Mouse (Mus musculus) heart, embryonic 16.5 days (tissue): Measurements from ENCODE around the gene Trpt1. TPM values are rescaled to one million over a fixed set of nuclear protein-coding genes. Genes with fewer than 3 reads are reported as not detected.

Source experiments
- ATAC-seq: fragments of 200-750 bp; cut with Nextera tagmentation; replicated peaks from 2 replicates; pipeline ENCODE4 v1.8.0; 2017; ENCODE audit warnings: moderate number of reproducible peaks; ENCODE audit not compliant: insufficient read depth, low FRiP score; ENCODE audit errors: extremely low read depth
- H3K27ac ChIP-seq: fragments of 300-500 bp; sonication (generic); 2 replicates; pipeline ENCODE4 v1.5.1; 2014; ENCODE audit warnings: mild to moderate bottlenecking, low read length, control low read depth, moderate library complexity
- H3K27me3 ChIP-seq: fragments of 300-500 bp; sonication (generic); 2 replicates; pipeline ENCODE4 v1.6.1; 2014; ENCODE audit warnings: low read length, mixed read lengths; ENCODE audit not compliant: control insufficient read depth, insufficient read depth
- H3K36me3 ChIP-seq: fragments of 300-500 bp; sonication (generic); 2 replicates; pipeline ENCODE4 v1.6.1; 2014; ENCODE audit not compliant: control insufficient read depth, insufficient read depth
- H3K4me1 ChIP-seq: fragments of 300-500 bp; sonication (generic); 2 replicates; pipeline ENCODE4 v1.6.1; 2014; ENCODE audit warnings: low read length, mixed read lengths; ENCODE audit not compliant: control insufficient read depth, insufficient read depth
- H3K4me2 ChIP-seq: fragments of 300-500 bp; sonication (generic); 2 replicates; pipeline ENCODE4 v1.6.1; 2014; ENCODE audit warnings: low read depth, mild to moderate bottlenecking, control low read depth, low read length
- H3K4me3 ChIP-seq: fragments of 300-500 bp; sonication (generic); 2 replicates; pipeline ENCODE4 v1.5.1; 2014; ENCODE audit warnings: mild to moderate bottlenecking, control low read depth, low read length
- H3K9ac ChIP-seq: fragments of 300-500 bp; sonication (generic); 2 replicates; pipeline ENCODE4 v1.6.1; 2014; ENCODE audit warnings: low read length, control low read depth
- H3K9me3 ChIP-seq: fragments of 300-500 bp; sonication (generic); replicated peaks from 2 replicates; pipeline ENCODE4 v1.6.1; 2016; ENCODE audit warnings: low read length; ENCODE audit not compliant: control insufficient read depth
- WGBS: fragments of 180-500 bp; shearing (Covaris S2); extraction: QIAGEN DNeasy Blood & Tissue Kit; methylation state at CpG from one replicate; pipeline ENCODE4 v1.1.7; 2014; 5-methylcytosine and 5-hydroxymethylcytosine counted together
- polyA plus RNA-seq: library from polyadenylated mRNA; unstranded; fragments of >200 nt; fragmentation: Nextera tagmentation; extraction: Ambion mirVana; gene quantifications from 2 replicates; pipeline ENCODE4 v1.2.1, GENCODE M21; 2015

The Trpt1 gene
- polyA plus RNA-seq, 1 experiment from 2014 or later, result 17.0 TPM

GRCm38 (mm10) chr19:6997721-6998290 is 1.9 kb downstream of the Trpt1 start:
- H3K27me3 ChIP-seq, result no peaks in the 10 kb centered on the region
- no peak overlapping the region for H3K4me2 ChIP-seq
- ATAC-seq, result no peak
- H3K36me3 ChIP-seq, result peaks cover 26% of the 10 kb centered on the region
- H3K4me1 ChIP-seq, result peaks cover 32% of the 10 kb centered on the region
- H3K9ac ChIP-seq, result no peak overlapping the region
- no peak overlapping the region for H3K27ac ChIP-seq
- WGBS, result 84% methylated on average over 9 of the region's 9 CpGs
- no peak overlapping the region for H3K4me3 ChIP-seq
- no peaks in the 10 kb centered on the region for H3K9me3 ChIP-seq

- no peak for ATAC-seq
- Histone ChIP-seq H3K4me2 (no peak overlapping the region), H3K27ac (no peak overlapping the region), H3K4me1 (peaks cover 25% of the 10 kb centered on the region), H3K9ac (no peak overlapping the region), H3K27me3 (no peaks in the 10 kb centered on the region), H3K4me3 (no peak overlapping the region), H3K36me3 (peaks cover 26% of the 10 kb centered on the region), H3K9me3 (no peaks in the 10 kb centered on the region)
- 93% methylated on average over 19 of the region's 19 CpGs for WGBS
Measured at GRCm38 (mm10) chr19:6999360-7000063, 3.6 kb downstream of the Trpt1 start.

- no peak overlapping the region for H3K27ac ChIP-seq
- no peak overlapping the region for H3K4me3 ChIP-seq
- WGBS, result 76% methylated on average over 9 of the region's 9 CpGs
- H3K4me1 ChIP-seq, result no peaks in the 10 kb centered on the region
- no peaks in the 10 kb centered on the region for H3K9me3 ChIP-seq
- H3K9ac ChIP-seq, result no peak overlapping the region
- H3K36me3 ChIP-seq, result no peaks in the 10 kb centered on the region
- no peak for ATAC-seq
- H3K4me2 ChIP-seq, result no peak overlapping the region
- no peaks in the 10 kb centered on the region for H3K27me3 ChIP-seq
Measured at GRCm38 (mm10) chr19:7006892-7007593, 11.1 kb downstream of the Trpt1 start.

DNA sequence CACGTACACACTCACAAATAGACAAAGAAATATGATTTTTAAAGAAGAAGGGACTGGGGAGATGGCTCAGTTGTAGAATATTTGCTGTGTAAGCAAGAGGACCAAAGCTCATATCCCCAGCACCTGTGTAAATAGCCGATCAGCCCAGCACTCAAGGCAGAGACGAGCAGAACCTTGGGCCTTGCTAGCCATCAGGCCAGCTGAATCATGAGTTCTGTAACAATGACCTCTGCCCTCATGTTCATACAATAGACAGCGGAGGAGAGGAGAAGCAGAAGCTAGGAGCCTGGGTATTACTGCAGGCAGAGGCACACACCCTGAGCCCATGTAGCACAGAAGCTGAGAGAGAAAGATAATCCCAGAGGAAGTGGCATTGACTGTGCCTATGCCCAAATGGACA is 16.5 kb downstream of the Trpt1 start:
- no peak for ATAC-seq
- WGBS, result 78% methylated on average over 4 of the region's 4 CpGs

GRCm38 (mm10) chr19:7013984-7014383 is 18.1 kb downstream of the Trpt1 start:
- no peak overlapping the region for H3K4me3 ChIP-seq
- no peak for ATAC-seq
- H3K4me2 ChIP-seq, result no peak overlapping the region
- 87% methylated on average over 9 of the region's 9 CpGs for WGBS
- no peak overlapping the region for H3K9ac ChIP-seq
- H3K36me3 ChIP-seq, result no peaks in the 10 kb centered on the region
- no peak overlapping the region for H3K27ac ChIP-seq
- H3K27me3 ChIP-seq, result no peaks in the 10 kb centered on the region
- H3K4me1 ChIP-seq, result peaks cover 6% of the 10 kb centered on the region; the same call in 1 of the 2 replicates
- no peaks in the 10 kb centered on the region for H3K9me3 ChIP-seq

More for the DNA sequence above, 16.5 kb downstream of the Trpt1 start:
- H3K36me3 ChIP-seq, result no peaks in the 10 kb centered on the region
- no peaks in the 10 kb centered on the region for H3K27me3 ChIP-seq
- no peak overlapping the region for H3K4me2 ChIP-seq
- no peak overlapping the region for H3K27ac ChIP-seq
- no peaks in the 10 kb centered on the region for H3K9me3 ChIP-seq
- H3K4me3 ChIP-seq, result no peak overlapping the region
- no peaks in the 10 kb centered on the region for H3K4me1 ChIP-seq
- H3K9ac ChIP-seq, result no peak overlapping the region

DNA sequence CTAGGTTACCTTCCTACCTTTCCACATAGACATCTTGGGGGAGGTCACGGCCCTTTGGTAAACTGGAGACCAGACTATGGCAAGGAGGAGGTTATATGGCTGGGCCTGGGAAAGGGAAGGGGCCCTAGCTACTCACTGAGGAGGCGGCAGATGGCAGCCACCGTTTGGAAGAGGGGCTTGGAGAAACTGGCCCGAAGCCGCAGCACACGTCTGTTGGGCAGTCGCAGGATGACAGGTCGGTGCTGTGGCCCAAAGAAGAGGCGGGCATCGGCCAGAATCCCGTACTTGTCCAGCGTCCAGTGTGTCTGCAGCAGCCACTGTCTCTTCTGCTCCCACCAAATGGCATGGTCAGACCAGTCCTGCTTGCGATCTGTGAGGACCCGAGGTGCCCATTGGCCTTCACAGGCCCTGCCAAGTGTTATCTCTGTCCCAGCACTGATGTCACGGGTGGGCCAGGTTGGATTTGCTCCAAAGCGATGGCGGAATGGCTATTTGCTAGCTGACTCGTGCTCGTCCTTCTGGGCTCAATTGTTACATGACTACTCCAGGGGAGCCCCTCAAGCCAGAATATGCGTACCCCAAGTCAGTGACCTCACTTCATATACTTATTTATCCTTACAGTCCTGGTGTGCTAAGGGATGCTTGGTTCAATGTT is 18.7 kb downstream of the Trpt1 start:
- Histone ChIP-seq H3K36me3 (peaks cover under 1% of the 10 kb centered on the region; the same call in 1 of the 2 replicates), H3K4me2 (no peak overlapping the region), H3K27ac (no peak overlapping the region), H3K4me3 (no peak overlapping the region), H3K27me3 (no peaks in the 10 kb centered on the region), H3K4me1 (peaks cover 6% of the 10 kb centered on the region; the same call in 1 of the 2 replicates), H3K9me3 (no peaks in the 10 kb centered on the region), H3K9ac (no peak overlapping the region)
- 79% methylated on average over 20 of the region's 20 CpGs for WGBS
- no peak for ATAC-seq

GRCm38 (mm10) chr19:7017541-7018457 is 21.9 kb downstream of the Trpt1 start:
- Histone ChIP-seq H3K36me3 (peaks cover 25% of the 10 kb centered on the region), H3K4me1 (peaks cover 6% of the 10 kb centered on the region; the same call in 1 of the 2 replicates), H3K9ac (peak overlapping the region; percentile 18; the same call in 1 of the 2 replicates), H3K4me2 (peak overlapping the region; percentile 27), H3K27me3 (no peaks in the 10 kb centered on the region), H3K27ac (peak overlapping the region; percentile 65), H3K9me3 (no peaks in the 10 kb centered on the region), H3K4me3 (peak overlapping the region; percentile 37)
- 61% methylated on average over 12 of the region's 12 CpGs for WGBS
- no peak; the same call in 1 of the 2 replicates for ATAC-seq

DNA sequence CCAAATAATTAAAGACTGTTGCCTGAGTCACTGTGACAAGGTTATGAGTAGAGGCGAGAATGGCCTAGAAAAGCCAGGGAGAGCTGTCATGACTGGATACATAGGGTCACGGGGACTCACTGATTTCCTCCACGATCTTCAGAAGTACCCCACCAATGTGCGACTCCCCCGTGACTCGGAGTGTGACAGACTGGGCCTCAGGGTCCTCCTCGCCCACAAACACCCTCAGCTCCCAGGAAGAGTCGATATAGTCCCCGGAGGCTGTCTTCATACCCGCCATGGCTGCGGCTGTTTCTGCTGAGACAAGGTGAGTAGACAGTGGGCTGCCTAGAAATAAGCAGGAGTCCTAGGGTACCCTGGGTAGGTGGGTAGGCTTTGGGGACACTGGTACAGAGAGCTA is 22.6 kb downstream of the Trpt1 start:
- Histone ChIP-seq H3K9me3 (no peaks in the 10 kb centered on the region), H3K36me3 (peaks cover 33% of the 10 kb centered on the region), H3K4me1 (peaks cover 6% of the 10 kb centered on the region; the same call in 1 of the 2 replicates), H3K27ac (peak overlapping the region; percentile 65), H3K27me3 (no peaks in the 10 kb centered on the region), H3K9ac (peak overlapping the region; percentile 18; the same call in 1 of the 2 replicates), H3K4me2 (peak overlapping the region; percentile 27), H3K4me3 (peak overlapping the region; percentile 37)
- 71% methylated on average over 11 of the region's 11 CpGs for WGBS
- ATAC-seq, result no peak
